Mouse (Mus musculus) megakaryocyte, embryonic 14.5 days (primary cell): Measurements from ENCODE around the gene Impdh1. TPM values are rescaled to one million over a fixed set of nuclear protein-coding genes. Genes with fewer than 3 reads are reported as not detected.

Source experiments
- H3K27me3 ChIP-seq: replicated peaks from 2 replicates; pipeline ENCODE3; 2012; ENCODE audit warnings: inconsistent platforms
- H3K36me3 ChIP-seq: replicated peaks from 2 replicates; pipeline ENCODE3; 2012; ENCODE audit warnings: low read length, inconsistent platforms, mixed read lengths
- H3K4me1 ChIP-seq: 2 replicates; pipeline ENCODE4 v1.6.1; 2012; ENCODE audit warnings: inconsistent platforms
- H3K4me3 ChIP-seq: replicated peaks from 2 replicates; pipeline ENCODE3; 2012; ENCODE audit warnings: moderate library complexity, mild to moderate bottlenecking, inconsistent platforms
- H3K9me3 ChIP-seq: 2 replicates; pipeline ENCODE4 v1.6.1; 2012; ENCODE audit warnings: inconsistent platforms
- FLI1 ChIP-seq: IDR thresholded peaks from 2 replicates; pipeline ENCODE4 v1.6.1; 2012; ENCODE audit warnings: low read length, inconsistent platforms, mixed read lengths
- GATA1 ChIP-seq: IDR thresholded peaks from 3 replicates; pipeline ENCODE4 v1.6.1; 2012; ENCODE audit warnings: mixed read lengths, low read length, inconsistent platforms, borderline replicate concordance
- polyA plus RNA-seq: library from polyadenylated mRNA; stranded (reverse); fragments of >175 nt; gene quantifications from 2 replicates; pipeline ENCODE4 v1.2.3, GENCODE M21; 2012; ENCODE audit warnings: low replicate concordance; ENCODE audit not compliant: insufficient read depth

Impdh1 gene
- polyA plus RNA-seq, 1 experiment = 281 TPM

GRCm38 (mm10) chr6:29204932-29205614 is 11.1 kb downstream of the Impdh1 start:
- TF ChIP-seq FLI1 (no peak), GATA1 (no peak)
- Histone ChIP-seq H3K9me3 (no peaks in the 10 kb centered on the region), H3K4me3 (no peak overlapping the region), H3K4me1 (peaks cover 42% of the 10 kb centered on the region), H3K27me3 (peaks cover 6% of the 10 kb centered on the region), H3K36me3 (peaks cover 91% of the 10 kb centered on the region)

DNA sequence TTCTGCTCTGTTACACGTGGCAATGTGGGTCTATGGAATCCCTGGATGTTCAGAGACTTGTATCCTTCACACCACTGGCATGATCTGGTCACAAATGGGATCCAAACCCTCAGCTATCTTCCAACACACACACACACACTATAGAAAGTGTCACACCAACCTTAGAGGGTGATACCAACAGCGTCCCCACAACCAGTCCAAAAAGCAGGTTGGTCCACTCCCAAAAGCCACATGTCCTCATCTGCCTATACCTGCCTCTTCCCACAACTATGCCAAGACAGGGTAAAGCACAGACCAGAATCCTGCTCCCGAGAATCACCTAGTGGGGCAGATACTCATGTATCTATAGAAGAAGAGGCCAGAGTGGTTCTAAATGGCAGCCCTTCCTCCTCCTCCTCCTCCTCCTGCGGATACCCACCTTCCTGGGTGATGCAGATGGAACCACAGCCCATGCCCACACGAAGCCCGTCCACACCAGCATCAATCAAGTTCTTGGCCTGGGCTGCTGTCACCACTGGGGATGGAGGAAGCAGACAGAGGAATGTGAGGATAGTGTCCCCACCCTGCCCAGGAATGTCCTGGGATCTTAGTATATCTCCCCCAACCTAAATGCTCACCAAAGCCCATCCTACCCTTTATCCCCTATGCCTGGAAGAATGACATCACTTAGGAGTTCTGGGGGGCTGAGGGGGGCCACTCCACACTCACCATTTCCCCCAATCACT is 12.1 kb downstream of the Impdh1 start:
- Histone ChIP-seq H3K9me3 (no peaks in the 10 kb centered on the region), H3K36me3 (peaks cover 91% of the 10 kb centered on the region), H3K4me1 (peaks cover 33% of the 10 kb centered on the region), H3K27me3 (peaks cover 16% of the 10 kb centered on the region), H3K4me3 (no peak overlapping the region)
- no peak for TF ChIP-seq FLI1

- TF ChIP-seq FLI1 (no peak), GATA1 (no peak)
- Histone ChIP-seq H3K36me3 (peaks cover 82% of the 10 kb centered on the region), H3K4me3 (no peak overlapping the region), H3K27me3 (peaks cover 22% of the 10 kb centered on the region), H3K9me3 (no peaks in the 10 kb centered on the region), H3K4me1 (peaks cover 33% of the 10 kb centered on the region)
Measured at GRCm38 (mm10) chr6:29203096-29203495, 13.1 kb downstream of the Impdh1 start.

DNA sequence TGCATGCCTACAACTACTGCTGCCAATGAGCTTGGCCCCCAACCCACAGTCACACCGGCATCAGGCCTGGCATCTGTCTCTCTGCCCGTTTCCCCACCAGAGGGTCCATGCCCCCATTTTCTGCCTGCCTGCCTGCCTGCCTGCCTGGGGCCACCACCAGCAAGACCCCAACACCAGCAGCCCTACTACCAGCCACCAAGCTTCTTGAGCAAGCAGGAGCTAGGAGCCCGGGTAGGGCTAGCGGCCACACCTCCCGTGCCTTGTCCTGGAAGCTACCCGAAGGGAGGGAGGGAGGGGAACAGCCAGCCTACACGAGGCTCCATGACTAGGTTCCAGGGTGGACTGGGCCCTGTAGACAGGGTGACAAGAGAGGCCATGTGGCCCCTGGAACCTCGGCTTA is 14.2 kb downstream of the Impdh1 start:
- peaks cover 72% of the 10 kb centered on the region for H3K36me3 ChIP-seq

DNA sequence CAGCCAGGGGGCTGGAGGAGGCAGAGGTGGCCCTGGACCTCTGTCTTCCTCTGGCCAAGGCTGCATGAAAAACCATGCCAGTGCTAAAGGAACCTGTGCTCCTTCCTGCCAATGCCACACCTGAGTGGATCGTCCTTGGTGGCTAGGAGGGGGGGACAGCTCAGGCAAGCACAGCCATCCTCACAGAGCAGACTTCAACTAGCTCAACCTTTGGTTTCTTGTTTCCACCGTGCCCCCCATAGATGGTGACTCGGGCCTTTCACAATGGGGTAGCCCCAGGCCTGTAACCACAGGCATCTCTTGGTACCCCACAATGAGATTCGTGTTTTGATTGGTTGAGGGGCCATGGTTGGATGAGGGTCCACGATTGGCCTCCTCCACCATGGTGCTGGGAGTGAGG is 14.8 kb downstream of the Impdh1 start:
- TF ChIP-seq FLI1 = no peak
- TF ChIP-seq GATA1 = no peak
- Histone ChIP-seq H3K36me3 (peaks cover 67% of the 10 kb centered on the region), H3K9me3 (no peaks in the 10 kb centered on the region), H3K27me3 (peaks cover 39% of the 10 kb centered on the region), H3K4me1 (peaks cover 34% of the 10 kb centered on the region), H3K4me3 (no peak overlapping the region)

More for the DNA sequence above, 14.2 kb downstream of the Impdh1 start:
- TF ChIP-seq GATA1 = no peak
- no peak for TF ChIP-seq FLI1
- Histone ChIP-seq H3K27me3 (peaks cover 33% of the 10 kb centered on the region), H3K4me1 (peaks cover 30% of the 10 kb centered on the region), H3K9me3 (no peaks in the 10 kb centered on the region), H3K4me3 (no peak overlapping the region)

DNA sequence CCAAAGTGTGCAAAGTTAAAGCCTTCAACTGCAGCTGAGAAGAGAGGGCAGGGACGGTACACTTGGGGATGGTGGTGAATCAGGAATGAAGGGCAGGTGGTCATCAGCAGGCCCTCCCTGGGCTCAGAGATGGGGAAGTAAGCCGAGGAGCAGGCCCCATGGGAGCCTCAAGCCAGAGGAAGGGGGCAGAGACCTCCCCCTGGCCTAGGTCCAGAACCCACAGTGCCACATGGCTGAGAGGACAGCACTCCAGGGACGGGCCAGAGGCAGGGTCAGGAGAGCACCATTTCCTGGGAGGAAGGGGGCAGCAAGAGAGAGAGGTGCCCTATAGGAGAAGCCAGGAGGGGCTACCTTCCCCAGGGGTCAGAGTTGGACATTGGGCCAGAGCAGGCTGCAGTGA is 15.7 kb downstream of the Impdh1 start:
- Histone ChIP-seq H3K9me3 (no peaks in the 10 kb centered on the region), H3K27me3 (peaks cover 47% of the 10 kb centered on the region), H3K4me3 (no peak overlapping the region), H3K4me1 (peaks cover 42% of the 10 kb centered on the region), H3K36me3 (peaks cover 59% of the 10 kb centered on the region)
- TF ChIP-seq FLI1 (no peak), GATA1 (no peak)

GRCm38 (mm10) chr6:29199223-29199855 is 16.8 kb downstream of the Impdh1 start:
- peaks cover 47% of the 10 kb centered on the region for H3K4me1 ChIP-seq
- H3K4me3 ChIP-seq = no peak overlapping the region
- peaks cover 57% of the 10 kb centered on the region for H3K27me3 ChIP-seq
- peaks cover 47% of the 10 kb centered on the region for H3K36me3 ChIP-seq
- H3K9me3 ChIP-seq = no peaks in the 10 kb centered on the region
- TF ChIP-seq GATA1 (no peak), FLI1 (no peak)

- H3K9me3 ChIP-seq = no peaks in the 10 kb centered on the region
- peaks cover 64% of the 10 kb centered on the region for H3K27me3 ChIP-seq
- peak overlapping the region; percentile 62 for H3K4me3 ChIP-seq
- TF ChIP-seq GATA1 (no peak), FLI1 (no peak)
- H3K36me3 ChIP-seq = peaks cover 40% of the 10 kb centered on the region
- peaks cover 55% of the 10 kb centered on the region for H3K4me1 ChIP-seq
Measured at GRCm38 (mm10) chr6:29198309-29199222, 17.6 kb downstream of the Impdh1 start.

DNA sequence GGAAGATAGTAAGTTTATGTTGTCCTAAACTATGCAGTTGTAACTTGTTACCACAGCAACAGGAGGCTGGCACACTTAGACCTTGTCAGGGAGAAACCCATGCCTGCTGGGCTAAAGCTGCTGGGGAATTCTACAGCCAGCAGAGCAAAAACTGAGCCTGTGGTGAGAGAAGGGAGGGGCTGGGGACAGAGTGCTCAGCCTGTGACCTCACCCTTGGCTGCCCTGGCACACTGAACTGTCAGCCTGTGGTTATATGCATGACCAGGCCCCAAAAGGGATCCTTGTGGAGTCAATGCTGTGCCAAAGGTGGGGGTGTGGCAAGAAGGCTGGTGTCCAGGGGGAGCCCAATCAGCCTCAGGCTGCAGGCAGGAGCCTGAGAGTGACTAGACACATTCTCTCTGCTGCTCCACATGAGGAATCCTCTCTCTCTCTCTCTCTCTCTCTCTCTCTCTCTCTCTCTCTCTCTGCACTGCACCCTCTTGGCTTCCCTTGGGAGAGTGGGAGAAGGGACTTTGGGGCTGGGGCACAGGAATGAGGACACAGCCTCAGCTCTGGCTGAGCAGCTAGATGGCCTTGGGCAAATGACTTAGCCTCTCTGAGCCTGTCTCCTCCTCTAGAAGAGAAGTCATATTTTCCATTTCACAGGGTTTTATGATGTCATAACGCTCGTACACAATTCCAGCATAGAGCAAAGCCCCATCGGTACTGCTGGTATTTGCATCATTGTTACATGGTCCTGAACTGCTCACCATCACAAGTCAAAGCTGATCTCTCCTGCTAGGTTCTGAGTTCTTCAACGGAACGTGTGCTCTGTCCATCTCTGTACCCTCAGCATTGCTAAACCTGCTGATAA is 20.1 kb downstream of the Impdh1 start:
- TF ChIP-seq FLI1 (no peak), GATA1 (no peak)
- Histone ChIP-seq H3K27me3 (peaks cover 89% of the 10 kb centered on the region), H3K4me1 (peaks cover 75% of the 10 kb centered on the region), H3K9me3 (no peaks in the 10 kb centered on the region), H3K36me3 (peaks cover 15% of the 10 kb centered on the region), H3K4me3 (peak overlapping the region; percentile 42)
